Mouse (Mus musculus) liver, postnatal 0 days (tissue): ENCODE measurements around the gene Fyb. TPM values are rescaled to one million over a fixed set of nuclear protein-coding genes. Genes with fewer than 3 reads are reported as not detected.

Source experiments
- ATAC-seq: fragments of 200-750 bp; cut with Nextera tagmentation; 2 replicates; pipeline ENCODE4 v1.8.0; 2017; ENCODE audit warnings: mild to moderate bottlenecking, moderate library complexity
- DNase-seq: peaks from one replicate; pipeline ENCODE4 v3.0.0-alpha.2; 2016
- H3K27ac ChIP-seq: fragments of 300-500 bp; sonication (generic); 2 replicates; pipeline ENCODE4 v1.5.1; 2014; ENCODE audit warnings: antibody characterized with exemption, moderate library complexity, mild to moderate bottlenecking, low read depth
- H3K27me3 ChIP-seq: fragments of 300-500 bp; sonication (generic); 2 replicates; pipeline ENCODE4 v1.6.1; 2014; ENCODE audit warnings: low read length, control low read depth, mixed read lengths; ENCODE audit not compliant: insufficient read depth
- H3K36me3 ChIP-seq: fragments of 300-500 bp; sonication (generic); replicated peaks from 2 replicates; pipeline ENCODE4 v1.6.1; 2014; ENCODE audit warnings: mild to moderate bottlenecking, control low read depth, low read length, moderate library complexity, mixed read lengths; ENCODE audit not compliant: insufficient read depth
- H3K4me1 ChIP-seq: fragments of 300-500 bp; sonication (generic); 2 replicates; pipeline ENCODE4 v1.6.1; 2014; ENCODE audit warnings: antibody characterized with exemption, mild to moderate bottlenecking, control low read depth; ENCODE audit not compliant: insufficient read depth
- H3K4me2 ChIP-seq: fragments of 300-500 bp; sonication (generic); 2 replicates; pipeline ENCODE4 v1.6.1; 2014; ENCODE audit warnings: low read depth, mild to moderate bottlenecking, low read length, moderate library complexity, mixed read lengths
- H3K4me3 ChIP-seq: fragments of 300-500 bp; sonication (generic); 2 replicates; pipeline ENCODE4 v1.5.1; 2014; ENCODE audit warnings: low read depth, low read length
- H3K9ac ChIP-seq: fragments of 300-500 bp; sonication (generic); replicated peaks from 2 replicates; pipeline ENCODE4 v1.6.1; 2014; ENCODE audit warnings: mild to moderate bottlenecking, moderate library complexity
- H3K9me3 ChIP-seq: fragments of 300-500 bp; sonication (generic); 2 replicates; pipeline ENCODE4 v1.6.1; 2016; ENCODE audit warnings: mild to moderate bottlenecking, control low read depth, low read length, mixed read lengths
- CTCF ChIP-seq: sonication (generic); IDR thresholded peaks from 2 replicates; pipeline ENCODE4 v1.5.1; 2016; ENCODE audit warnings: antibody characterized with exemption, low read depth
- EP300 ChIP-seq: IDR thresholded peaks from 2 replicates; pipeline ENCODE4 v1.6.1; 2016; ENCODE audit warnings: antibody characterized with exemption, low read depth, mild to moderate bottlenecking
- WGBS: fragments of 180-500 bp; shearing (Covaris S2); extraction: QIAGEN DNeasy Blood & Tissue Kit; methylation state at CpG from one replicate; pipeline ENCODE4 v1.1.7; 2014; ENCODE audit not compliant: insufficient replicate concordance; 5-methylcytosine and 5-hydroxymethylcytosine counted together
- polyA plus RNA-seq: library from polyadenylated mRNA; unstranded; fragments of >200 nt; fragmentation: Nextera tagmentation; extraction: Ambion mirVana; gene quantifications from 2 replicates; pipeline ENCODE4 v1.2.1, GENCODE M21; 2015

Fyb gene
- polyA plus RNA-seq, 1 experiment from 2014 or later = 29.7 TPM

DNA sequence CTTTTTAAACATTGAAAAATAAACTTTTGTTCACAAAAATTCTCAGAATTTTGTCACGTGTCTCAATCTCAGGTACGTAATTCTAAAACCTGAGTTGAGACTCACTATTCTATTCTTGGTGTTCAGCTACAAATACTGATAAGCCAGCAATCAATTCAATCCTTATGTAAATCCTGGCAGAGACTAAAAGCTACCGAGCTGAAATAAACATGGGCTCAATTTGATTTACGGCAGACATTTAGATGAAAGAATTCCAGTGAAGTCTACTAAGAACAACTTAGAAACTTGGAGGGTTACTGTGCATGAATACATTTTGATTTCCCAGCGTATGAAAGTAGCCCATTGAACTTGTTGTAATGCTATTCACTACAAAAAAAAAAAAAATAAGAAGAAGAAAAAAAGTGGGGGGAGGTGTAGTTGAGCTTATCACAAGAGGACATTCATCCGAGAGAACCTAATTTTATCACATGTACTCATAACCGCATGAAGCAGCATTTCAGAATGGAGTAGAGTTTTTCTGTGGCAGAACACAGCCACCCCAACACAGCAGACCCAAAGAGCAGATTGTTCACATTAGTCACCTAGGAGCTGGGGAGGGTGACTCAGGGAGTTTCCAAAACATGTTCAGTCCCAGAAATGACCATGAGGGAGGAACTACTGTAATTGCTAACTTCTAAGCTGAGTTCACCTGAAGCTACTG, 17.1 kb downstream of the Fyb start:
- ATAC-seq (peak; percentile 55), DNase-seq (peak; percentile 8)
- WGBS = 37% methylated on average over 7 of the region's 7 CpGs
- no peaks in the 10 kb centered on the region for H3K9me3 ChIP-seq
- no peak overlapping the region for H3K4me2 ChIP-seq
- no peak overlapping the region for H3K9ac ChIP-seq
- H3K27me3 ChIP-seq = no peaks in the 10 kb centered on the region
- no peaks in the 10 kb centered on the region for H3K4me1 ChIP-seq
- H3K27ac ChIP-seq = no peak overlapping the region
- TF ChIP-seq CTCF (no peak), EP300 (peak; percentile 78)
- H3K4me3 ChIP-seq = no peak overlapping the region
- no peaks in the 10 kb centered on the region for H3K36me3 ChIP-seq

DNA sequence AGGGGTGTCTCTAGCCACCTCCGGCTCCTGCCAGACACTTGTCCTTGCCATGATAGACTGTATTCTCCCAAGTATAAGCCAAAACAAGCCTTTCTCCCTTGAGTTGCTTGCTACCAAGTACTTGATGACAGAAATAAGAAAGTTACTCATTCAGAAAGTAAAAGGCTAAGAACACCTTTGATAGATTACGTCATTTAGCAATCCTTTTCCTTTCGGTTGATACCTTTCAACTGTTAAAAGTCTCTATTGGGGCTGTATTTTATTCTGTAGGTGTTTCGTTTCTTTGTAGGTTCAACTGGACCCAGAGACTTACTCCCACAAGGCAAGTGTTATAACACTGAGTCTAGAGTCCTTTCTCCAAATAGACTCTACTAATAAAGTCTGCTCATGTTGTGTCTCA, 26.3 kb downstream of the Fyb start:
- Histone ChIP-seq H3K9ac (no peak overlapping the region), H3K9me3 (no peaks in the 10 kb centered on the region), H3K27me3 (no peaks in the 10 kb centered on the region), H3K27ac (no peak overlapping the region), H3K4me2 (no peak overlapping the region), H3K36me3 (no peaks in the 10 kb centered on the region), H3K4me1 (no peaks in the 10 kb centered on the region), H3K4me3 (no peak overlapping the region)
- ATAC-seq (no peak), DNase-seq (no peak)
- WGBS = 90% methylated on average over 4 of the region's 4 CpGs
- no peak for TF ChIP-seq EP300
- no peak for TF ChIP-seq CTCF

DNA sequence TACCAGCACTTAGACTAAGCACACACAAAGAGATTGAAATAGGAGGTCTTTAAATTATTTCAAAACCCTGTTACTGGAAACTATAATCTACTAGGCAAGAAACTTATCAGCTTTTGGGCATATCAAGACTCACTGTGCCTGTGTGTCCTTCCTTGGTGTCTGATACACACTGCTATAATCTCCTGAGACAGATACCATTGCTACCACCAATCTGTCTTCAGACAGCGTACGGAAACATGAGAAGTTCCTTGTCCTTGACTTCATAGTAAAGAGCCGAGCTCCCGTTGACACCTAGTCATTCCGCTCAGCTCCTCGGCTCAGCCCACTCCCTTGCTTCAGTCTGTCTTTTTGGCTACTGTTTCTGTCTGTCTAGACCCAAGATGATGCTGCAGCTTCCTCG, 29.2 kb downstream of the Fyb start:
- TF ChIP-seq EP300 = no peak
- no peak for TF ChIP-seq CTCF
- no peak overlapping the region for H3K4me3 ChIP-seq

DNA sequence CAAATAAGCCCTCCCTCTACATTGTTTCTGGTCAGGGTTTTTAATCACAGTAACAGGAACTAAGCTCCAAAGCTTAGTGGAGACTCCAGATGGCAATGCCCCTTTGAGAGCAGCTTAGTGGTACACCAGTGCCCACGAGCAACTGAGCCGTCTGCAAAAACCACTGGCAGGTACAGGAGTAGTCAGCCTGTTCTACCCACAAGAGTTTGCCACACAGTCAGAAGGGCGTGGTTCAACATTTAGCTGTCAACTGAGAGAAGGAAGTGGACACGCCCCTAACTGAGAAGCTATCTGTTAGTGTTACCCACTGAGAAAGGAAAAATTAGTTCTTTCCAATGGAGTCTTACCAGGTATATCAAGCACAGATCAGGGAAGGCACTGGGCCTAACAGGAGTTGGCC, 32.1 kb downstream of the Fyb start:
- peak; percentile 49 for DNase-seq
- Histone ChIP-seq H3K4me2 (no peak overlapping the region), H3K9ac (no peak overlapping the region), H3K27me3 (no peaks in the 10 kb centered on the region), H3K27ac (peak overlapping the region; percentile 19; the same call in 1 of the 2 replicates), H3K4me3 (no peak overlapping the region), H3K36me3 (no peaks in the 10 kb centered on the region), H3K9me3 (no peaks in the 10 kb centered on the region), H3K4me1 (no peaks in the 10 kb centered on the region)
- 37% methylated on average over 4 of the region's 4 CpGs for WGBS
- 0 out of 2 replicates have a peak, but pooled peaks have one; percentile 2 for TF ChIP-seq EP300
- TF ChIP-seq CTCF = no peak
- peak; percentile 48 for ATAC-seq

More for the DNA sequence above, 29.2 kb downstream of the Fyb start:
- ATAC-seq (no peak), DNase-seq (no peak)
- Histone ChIP-seq H3K9me3 (no peaks in the 10 kb centered on the region), H3K4me2 (no peak overlapping the region), H3K4me1 (no peaks in the 10 kb centered on the region), H3K27me3 (no peaks in the 10 kb centered on the region), H3K9ac (no peak overlapping the region), H3K27ac (no peak overlapping the region), H3K36me3 (no peaks in the 10 kb centered on the region)
- 55% methylated on average over 7 of the region's 7 CpGs for WGBS

DNA sequence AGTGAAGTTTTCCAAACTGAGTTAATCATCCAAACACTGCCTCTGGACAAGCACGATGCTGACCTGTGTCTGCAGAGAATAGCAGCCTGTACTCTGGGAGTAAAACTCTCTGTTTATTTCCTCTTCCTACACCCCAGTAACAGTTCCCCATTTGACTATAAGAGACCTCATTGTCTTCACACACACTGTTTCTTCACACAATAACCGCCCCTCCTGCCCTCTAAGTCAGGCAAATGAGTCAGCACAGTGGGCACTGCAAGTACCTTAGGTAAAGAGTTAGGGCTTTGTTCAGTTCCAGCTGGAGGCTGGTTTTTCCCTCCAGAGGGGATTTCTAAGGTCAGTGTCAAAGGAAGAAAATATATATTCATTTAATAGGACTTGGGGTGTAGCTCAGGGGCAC, 32.9 kb downstream of the Fyb start:
- Histone ChIP-seq H3K9ac (no peak overlapping the region), H3K4me2 (no peak overlapping the region), H3K9me3 (no peaks in the 10 kb centered on the region), H3K36me3 (no peaks in the 10 kb centered on the region), H3K27ac (peak overlapping the region; percentile 51; the same call in 1 of the 2 replicates), H3K4me3 (no peak overlapping the region), H3K27me3 (no peaks in the 10 kb centered on the region), H3K4me1 (no peaks in the 10 kb centered on the region)
- 30% methylated on average over 2 of the region's 2 CpGs for WGBS
- no peak for TF ChIP-seq CTCF
- no peak for TF ChIP-seq EP300
- DNase-seq (no peak), ATAC-seq (peak; percentile 45)

DNA sequence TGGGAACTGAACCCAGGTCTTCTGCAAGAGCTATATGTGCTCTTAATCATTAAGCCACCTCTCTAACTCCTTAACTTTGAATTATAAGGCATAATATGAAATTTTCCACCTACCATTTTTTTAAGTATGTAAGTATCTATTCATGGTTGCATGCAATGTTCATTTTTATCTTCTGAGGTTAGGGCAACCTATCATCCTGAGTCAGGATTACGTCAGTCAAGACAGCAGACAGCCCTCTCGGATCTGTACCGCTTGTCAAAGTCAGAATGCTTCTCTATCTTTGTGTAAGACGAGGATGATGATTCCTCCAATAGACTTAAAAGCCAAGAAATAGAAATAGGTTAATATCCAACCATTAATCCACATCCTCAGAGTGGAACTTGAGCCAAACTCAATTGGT, 33.6 kb downstream of the Fyb start:
- Histone ChIP-seq H3K4me2 (no peak overlapping the region), H3K9me3 (no peaks in the 10 kb centered on the region), H3K4me1 (no peaks in the 10 kb centered on the region), H3K27ac (no peak overlapping the region), H3K9ac (no peak overlapping the region), H3K27me3 (no peaks in the 10 kb centered on the region), H3K36me3 (no peaks in the 10 kb centered on the region), H3K4me3 (no peak overlapping the region)
- ATAC-seq (no peak), DNase-seq (no peak)
- TF ChIP-seq EP300 = no peak
- no peak for TF ChIP-seq CTCF
- 56% methylated on average over 4 of the region's 4 CpGs for WGBS

DNA sequence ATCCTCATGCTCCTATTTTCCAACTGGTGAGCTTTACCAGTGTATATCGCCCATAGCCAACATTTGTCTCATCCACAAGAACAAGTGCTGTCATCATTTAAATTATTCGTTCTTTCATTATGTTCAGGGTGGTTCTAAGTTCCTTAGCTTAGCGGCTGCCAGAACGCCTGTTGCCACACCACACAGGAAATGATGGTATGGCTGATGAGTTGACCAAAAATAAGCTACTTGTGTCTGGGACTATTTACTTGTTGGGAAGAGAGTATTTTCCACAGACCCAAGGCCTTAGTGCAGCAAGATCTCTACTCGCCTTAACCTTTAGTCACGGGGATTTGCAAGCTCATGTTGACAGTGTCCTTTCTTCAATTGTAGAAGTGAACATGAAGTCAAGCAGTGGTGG, 34.3 kb downstream of the Fyb start:
- Histone ChIP-seq H3K4me3 (no peak overlapping the region), H3K4me1 (no peaks in the 10 kb centered on the region), H3K9ac (no peak overlapping the region), H3K4me2 (no peak overlapping the region), H3K9me3 (no peaks in the 10 kb centered on the region), H3K27me3 (no peaks in the 10 kb centered on the region), H3K36me3 (no peaks in the 10 kb centered on the region), H3K27ac (no peak overlapping the region)
- DNase-seq = no peak
- 63% methylated on average over 6 of the region's 6 CpGs for WGBS
- TF ChIP-seq EP300 = no peak
- TF ChIP-seq CTCF = no peak
- ATAC-seq = no peak
